Mouse (Mus musculus): ENCODE data around the gene Sorcs2. TPM values are rescaled to one million over a fixed set of nuclear protein-coding genes. Genes with fewer than 3 reads are reported as not detected.

The Sorcs2 gene
- polyA plus RNA-seq, 1 experiment from 2014 or later = 12.8 TPM

DNA sequence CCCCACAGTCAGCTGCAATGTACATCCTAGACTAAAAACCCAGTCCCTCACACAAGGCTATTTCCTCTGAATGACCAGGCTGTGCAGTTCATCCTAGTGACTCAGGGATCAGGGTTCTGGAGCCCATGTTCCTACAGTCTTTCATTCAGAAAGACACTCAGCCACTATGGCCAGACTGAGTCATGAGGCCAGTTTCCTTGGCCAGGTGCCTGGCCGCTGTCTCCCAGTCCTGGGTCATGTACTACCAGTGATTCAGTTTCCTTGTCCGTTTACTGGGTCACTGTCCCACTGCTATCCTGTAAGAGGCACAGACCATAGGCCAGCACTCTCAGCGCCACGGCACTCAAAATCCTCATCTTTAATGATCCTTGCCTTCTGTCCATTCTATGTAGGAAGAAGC lies 209.6 kb downstream of the Sorcs2 start:
- WGBS = 84% methylated on average over 4 of the region's 4 CpGs
- no peak for ATAC-seq (replicated peaks; ENCODE audit: low FRiP score, low TSS enrichment, low read depth)
- H3K27ac ChIP-seq (ENCODE audit: low read depth) = no peak overlapping the region

DNA sequence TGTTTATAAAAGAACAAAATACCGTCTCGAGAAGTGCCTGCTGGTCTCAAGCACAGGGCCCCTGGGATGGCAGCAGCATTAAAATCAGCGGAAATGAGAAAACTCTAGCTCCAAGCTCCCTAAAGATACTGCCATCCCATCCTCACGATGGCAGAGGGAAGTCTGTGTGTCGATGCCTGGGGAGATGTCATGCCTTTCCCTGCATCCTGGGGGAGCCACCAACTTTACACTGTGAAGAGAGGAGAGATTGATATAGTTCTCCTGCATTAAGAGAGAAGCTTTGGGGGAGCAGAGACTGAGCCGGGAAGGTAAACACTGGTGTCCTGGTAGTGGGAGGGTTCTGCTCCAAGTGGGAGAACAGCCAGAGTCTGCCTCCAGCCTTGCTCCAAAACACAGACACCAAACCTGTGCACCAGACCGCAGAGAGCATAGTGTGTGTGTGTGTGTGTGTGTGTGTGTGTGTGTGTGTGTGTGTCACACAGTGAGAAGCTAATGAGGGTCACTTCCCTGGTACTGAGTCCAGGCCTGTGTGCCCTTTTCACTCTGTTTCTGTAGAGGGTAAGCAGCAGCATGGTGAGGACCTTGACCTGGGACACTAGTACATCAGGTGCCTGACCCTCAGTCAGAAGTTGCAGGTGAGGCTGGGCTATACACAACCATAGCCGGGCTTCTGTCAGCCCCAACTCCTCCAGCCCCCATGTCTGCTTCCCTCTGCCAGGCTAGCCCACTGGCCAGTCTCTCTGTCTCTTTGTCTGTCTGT lies 211.5 kb downstream of the Sorcs2 start:
- H3K9me3 ChIP-seq (ENCODE audit: control insufficient read depth, low read length) = no peaks in the 10 kb centered on the region
- DNase-seq (ENCODE audit: low spot score) (no peak), ATAC-seq (replicated peaks; ENCODE audit: low FRiP score, low TSS enrichment, low read depth) (no peak)
- 34% methylated on average over 8 of the region's 8 CpGs for WGBS
- H3K4me2 ChIP-seq (ENCODE audit: low read length) = no peak overlapping the region
- no peak overlapping the region for H3K9ac ChIP-seq (ENCODE audit: low read length)
- 0 out of 2 replicates have a peak, but pooled peaks cover 3% of the 10 kb centered on the region for H3K4me1 ChIP-seq (replicated peaks; ENCODE audit: control insufficient read depth, insufficient read depth, low read length)
- H3K27ac ChIP-seq (ENCODE audit: low read depth) = no peak overlapping the region
- H3K27me3 ChIP-seq (replicated peaks; ENCODE audit: control insufficient read depth, insufficient read depth, low read length) = no peaks in the 10 kb centered on the region
- H3K4me3 ChIP-seq (ENCODE audit: low read depth, low read length) = no peak overlapping the region
- H3K36me3 ChIP-seq (ENCODE audit: control insufficient read depth, insufficient read depth, low read length) = no peaks in the 10 kb centered on the region

More for the DNA sequence above, 209.6 kb downstream of the Sorcs2 start:
- DNase-seq (ENCODE audit: low spot score) = no peak
- Histone ChIP-seq H3K9ac (ENCODE audit: low read length) (no peak overlapping the region), H3K9me3 (ENCODE audit: control insufficient read depth, low read length) (no peaks in the 10 kb centered on the region), H3K4me2 (ENCODE audit: low read length) (no peak overlapping the region), H3K36me3 (ENCODE audit: control insufficient read depth, insufficient read depth, low read length) (no peaks in the 10 kb centered on the region), H3K27me3 (replicated peaks; ENCODE audit: control insufficient read depth, insufficient read depth, low read length) (no peaks in the 10 kb centered on the region), H3K4me3 (ENCODE audit: low read depth, low read length) (no peak overlapping the region), H3K4me1 (replicated peaks; ENCODE audit: control insufficient read depth, insufficient read depth, low read length) (0 out of 2 replicates have a peak, but pooled peaks cover 7% of the 10 kb centered on the region)

DNA sequence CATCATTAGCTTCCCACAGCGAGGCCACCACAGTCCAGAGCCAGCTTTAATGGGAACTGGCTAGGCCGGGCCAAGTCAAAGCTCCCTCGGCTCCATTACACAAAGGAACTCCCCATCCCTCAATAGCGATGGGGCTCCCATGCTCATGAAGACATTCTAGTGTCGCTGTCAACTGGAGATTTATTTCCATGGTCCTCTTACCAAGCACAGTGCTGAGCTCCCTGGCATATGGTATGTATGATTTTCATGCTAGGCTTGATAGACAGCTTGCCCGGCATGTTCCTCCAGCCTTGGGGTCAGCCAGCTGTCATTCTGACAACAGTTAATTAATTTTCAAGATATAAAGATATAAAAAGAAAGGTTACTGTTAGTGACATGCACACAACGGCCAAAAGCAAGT lies 215.6 kb downstream of the Sorcs2 start:
- DNase-seq (ENCODE audit: low spot score) (no peak), ATAC-seq (replicated peaks; ENCODE audit: low FRiP score, low TSS enrichment, low read depth) (no peak)
- H3K9ac ChIP-seq (ENCODE audit: low read length) = no peak overlapping the region
- H3K36me3 ChIP-seq (ENCODE audit: control insufficient read depth, insufficient read depth, low read length) = no peaks in the 10 kb centered on the region
- 0 out of 2 replicates have a peak, but pooled peaks cover 3% of the 10 kb centered on the region for H3K4me1 ChIP-seq (replicated peaks; ENCODE audit: control insufficient read depth, insufficient read depth, low read length)
- H3K4me3 ChIP-seq (ENCODE audit: low read depth, low read length) = no peak overlapping the region
- 85% methylated on average over 7 of the region's 7 CpGs for WGBS
- no peaks in the 10 kb centered on the region for H3K9me3 ChIP-seq (ENCODE audit: control insufficient read depth, low read length)
- H3K27me3 ChIP-seq (replicated peaks; ENCODE audit: control insufficient read depth, insufficient read depth, low read length) = no peaks in the 10 kb centered on the region
- H3K27ac ChIP-seq (ENCODE audit: low read depth) = no peak overlapping the region
- H3K4me2 ChIP-seq (ENCODE audit: low read length) = no peak overlapping the region

DNA sequence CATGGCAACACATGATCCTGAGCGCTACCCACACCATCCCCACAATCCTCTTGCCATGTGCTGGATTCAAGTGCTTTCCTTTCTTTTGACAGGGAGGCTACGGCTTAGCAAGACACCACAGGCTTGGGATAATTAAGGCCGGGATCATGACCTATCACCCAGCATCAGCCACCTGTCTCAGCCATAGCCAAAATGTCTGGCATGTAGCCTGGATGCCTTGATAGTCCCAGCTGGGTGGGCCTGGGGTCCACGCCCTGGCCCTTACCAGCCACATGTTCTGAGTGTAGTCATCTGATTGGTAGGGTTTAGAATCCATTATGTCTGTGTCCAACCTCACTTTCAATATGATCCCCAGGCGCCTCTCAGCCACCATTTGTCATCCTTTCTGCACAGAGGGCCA lies 218.2 kb downstream of the Sorcs2 start:
- Histone ChIP-seq H3K27ac (ENCODE audit: low read depth) (no peak overlapping the region), H3K9ac (ENCODE audit: low read length) (no peak overlapping the region), H3K4me1 (replicated peaks; ENCODE audit: control insufficient read depth, insufficient read depth, low read length) (no peaks in the 10 kb centered on the region), H3K4me2 (ENCODE audit: low read length) (no peak overlapping the region), H3K9me3 (ENCODE audit: control insufficient read depth, low read length) (no peaks in the 10 kb centered on the region), H3K36me3 (ENCODE audit: control insufficient read depth, insufficient read depth, low read length) (no peaks in the 10 kb centered on the region), H3K4me3 (ENCODE audit: low read depth, low read length) (no peak overlapping the region), H3K27me3 (replicated peaks; ENCODE audit: control insufficient read depth, insufficient read depth, low read length) (no peaks in the 10 kb centered on the region)
- WGBS = 93% methylated on average over 5 of the region's 5 CpGs
- DNase-seq (ENCODE audit: low spot score) (no peak), ATAC-seq (replicated peaks; ENCODE audit: low FRiP score, low TSS enrichment, low read depth) (no peak)

DNA sequence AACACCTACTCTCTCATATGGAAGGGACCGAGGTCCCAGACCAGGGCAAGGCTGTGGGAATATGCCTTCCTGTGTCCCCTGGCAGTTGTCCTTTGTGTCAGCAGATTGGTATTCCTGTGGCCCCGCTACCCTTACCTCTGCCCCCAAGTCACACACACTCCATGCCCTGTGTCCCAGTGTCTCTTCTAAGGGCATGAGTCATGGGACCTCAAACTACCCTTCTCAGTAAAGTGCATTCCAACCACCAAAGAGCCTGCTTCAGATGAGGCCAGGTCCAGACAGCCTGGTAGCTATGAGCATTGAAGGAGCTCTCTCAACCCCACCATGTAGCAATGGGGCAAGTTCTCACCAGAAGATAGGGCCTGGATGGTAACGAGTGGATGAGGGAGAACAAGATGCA lies 219.2 kb downstream of the Sorcs2 start:
- no peak for ATAC-seq (replicated peaks; ENCODE audit: low FRiP score, low TSS enrichment, low read depth)
- Histone ChIP-seq H3K4me3 (ENCODE audit: low read depth, low read length) (no peak overlapping the region), H3K4me1 (replicated peaks; ENCODE audit: control insufficient read depth, insufficient read depth, low read length) (no peaks in the 10 kb centered on the region), H3K9me3 (ENCODE audit: control insufficient read depth, low read length) (no peaks in the 10 kb centered on the region), H3K36me3 (ENCODE audit: control insufficient read depth, insufficient read depth, low read length) (no peaks in the 10 kb centered on the region), H3K4me2 (ENCODE audit: low read length) (no peak overlapping the region), H3K27ac (ENCODE audit: low read depth) (no peak overlapping the region), H3K9ac (ENCODE audit: low read length) (no peak overlapping the region), H3K27me3 (replicated peaks; ENCODE audit: control insufficient read depth, insufficient read depth, low read length) (no peaks in the 10 kb centered on the region)
- DNase-seq (ENCODE audit: low spot score) = no peak
- WGBS = 95% methylated on average over 3 of the region's 3 CpGs

DNA sequence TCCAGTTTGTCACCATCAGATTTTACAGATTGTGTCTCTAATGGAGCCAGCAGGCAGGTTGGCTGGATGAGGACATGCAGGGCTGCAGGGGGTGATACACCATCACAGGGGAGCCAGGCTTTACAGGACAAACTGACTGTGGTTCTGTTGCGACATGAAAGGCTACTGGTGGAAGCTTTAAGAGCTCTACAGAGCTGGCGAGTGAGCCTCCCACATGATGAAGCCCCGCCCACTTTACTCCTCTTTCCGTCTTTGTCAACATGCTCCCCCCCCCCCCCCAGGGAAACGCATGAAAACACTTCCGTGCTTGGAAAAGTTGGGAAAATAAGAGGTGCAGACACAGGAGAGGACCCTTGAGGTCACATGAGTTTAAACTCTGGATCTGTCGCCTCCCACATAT lies 219.7 kb downstream of the Sorcs2 start:
- Histone ChIP-seq H3K9me3 (ENCODE audit: control insufficient read depth, low read length) (no peaks in the 10 kb centered on the region), H3K27me3 (replicated peaks; ENCODE audit: control insufficient read depth, insufficient read depth, low read length) (no peaks in the 10 kb centered on the region), H3K36me3 (ENCODE audit: control insufficient read depth, insufficient read depth, low read length) (no peaks in the 10 kb centered on the region), H3K4me2 (ENCODE audit: low read length) (no peak overlapping the region), H3K4me3 (ENCODE audit: low read depth, low read length) (no peak overlapping the region), H3K27ac (ENCODE audit: low read depth) (no peak overlapping the region), H3K4me1 (replicated peaks; ENCODE audit: control insufficient read depth, insufficient read depth, low read length) (no peaks in the 10 kb centered on the region), H3K9ac (ENCODE audit: low read length) (no peak overlapping the region)
- DNase-seq (ENCODE audit: low spot score) (no peak), ATAC-seq (replicated peaks; ENCODE audit: low FRiP score, low TSS enrichment, low read depth) (no peak)
- WGBS = 53% methylated on average over 7 of the region's 7 CpGs

GRCm38 (mm10) chr5:36176873-36177272 lies 221.1 kb downstream of the Sorcs2 start:
- no peak overlapping the region for H3K27ac ChIP-seq (ENCODE audit: low read depth)
- DNase-seq (ENCODE audit: low spot score) = no peak
- H3K9me3 ChIP-seq (ENCODE audit: control insufficient read depth, low read length) = no peaks in the 10 kb centered on the region
- 90% methylated on average over 4 of the region's 4 CpGs for WGBS
- no peaks in the 10 kb centered on the region for H3K4me1 ChIP-seq (replicated peaks; ENCODE audit: control insufficient read depth, insufficient read depth, low read length)
- no peak for ATAC-seq (replicated peaks; ENCODE audit: low FRiP score, low TSS enrichment, low read depth)
- H3K4me3 ChIP-seq (ENCODE audit: low read depth, low read length) = no peak overlapping the region
- no peaks in the 10 kb centered on the region for H3K27me3 ChIP-seq (replicated peaks; ENCODE audit: control insufficient read depth, insufficient read depth, low read length)
- no peak overlapping the region for H3K4me2 ChIP-seq (ENCODE audit: low read length)
- no peak overlapping the region for H3K9ac ChIP-seq (ENCODE audit: low read length)
- H3K36me3 ChIP-seq (ENCODE audit: control insufficient read depth, insufficient read depth, low read length) = no peaks in the 10 kb centered on the region

GRCm38 (mm10) chr5:36176409-36176808 lies 221.5 kb downstream of the Sorcs2 start:
- ATAC-seq (replicated peaks; ENCODE audit: low FRiP score, low TSS enrichment, low read depth) (no peak), DNase-seq (ENCODE audit: low spot score) (no peak)
- H3K4me3 ChIP-seq (ENCODE audit: low read depth, low read length) = no peak overlapping the region
- WGBS = 90% methylated on average over 11 of the region's 11 CpGs
- no peaks in the 10 kb centered on the region for H3K9me3 ChIP-seq (ENCODE audit: control insufficient read depth, low read length)
- H3K9ac ChIP-seq (ENCODE audit: low read length) = no peak overlapping the region
- no peak overlapping the region for H3K4me2 ChIP-seq (ENCODE audit: low read length)
- H3K36me3 ChIP-seq (ENCODE audit: control insufficient read depth, insufficient read depth, low read length) = no peaks in the 10 kb centered on the region
- H3K27me3 ChIP-seq (replicated peaks; ENCODE audit: control insufficient read depth, insufficient read depth, low read length) = no peaks in the 10 kb centered on the region
- no peaks in the 10 kb centered on the region for H3K4me1 ChIP-seq (replicated peaks; ENCODE audit: control insufficient read depth, insufficient read depth, low read length)
- H3K27ac ChIP-seq (ENCODE audit: low read depth) = no peak overlapping the region

GRCm38 (mm10) chr5:36174569-36175115 lies 223.3 kb downstream of the Sorcs2 start:
- peak; percentile 43; the same call in 1 of the 2 replicates for ATAC-seq (replicated peaks; ENCODE audit: low FRiP score, low TSS enrichment, low read depth)
- DNase-seq (ENCODE audit: low spot score) = no peak

More at GRCm38 (mm10) chr5:36174569-36175115, 223.3 kb downstream of the Sorcs2 start:
- Histone ChIP-seq H3K4me1 (replicated peaks; ENCODE audit: control insufficient read depth, insufficient read depth, low read length) (no peaks in the 10 kb centered on the region), H3K4me3 (ENCODE audit: low read depth, low read length) (no peak overlapping the region), H3K9ac (ENCODE audit: low read length) (no peak overlapping the region), H3K27me3 (replicated peaks; ENCODE audit: control insufficient read depth, insufficient read depth, low read length) (no peaks in the 10 kb centered on the region), H3K36me3 (ENCODE audit: control insufficient read depth, insufficient read depth, low read length) (no peaks in the 10 kb centered on the region), H3K4me2 (ENCODE audit: low read length) (no peak overlapping the region), H3K9me3 (ENCODE audit: control insufficient read depth, low read length) (no peaks in the 10 kb centered on the region), H3K27ac (ENCODE audit: low read depth) (peak overlapping the region; percentile 14; the same call in 1 of the 2 replicates)
- 47% methylated on average over 9 of the region's 9 CpGs for WGBS

Data from intestine, embryonic 14.5 days (tissue).